Comparison of ENCODE assay signal across 21 mouse cellular contexts in genomic region chr11:69477645-69478044, GRCm38 (mm10).
"Had no signal": no experiment of that assay in that cellular context is flagged by ENCODE, and none has a peak within 500 bp of the region (broad histone marks: within the 10 kb centered on the region; RNA-seq: fewer than 3 reads in every experiment).

No protein-coding gene starts in this region.

- H3K9ac ChIP-seq: kidney, embryonic 15.5 days; limb, embryonic 12.5 days; limb, embryonic 15.5 days; liver, embryonic 14.5 days; liver, postnatal 0 days; lung, embryonic 14.5 days; midbrain, embryonic 13.5 days had no signal

- H3K9me3 ChIP-seq: kidney, embryonic 15.5 days; limb, embryonic 12.5 days; limb, embryonic 15.5 days; midbrain, embryonic 13.5 days had no signal

- H3K4me2 ChIP-seq: kidney, embryonic 15.5 days; limb, embryonic 12.5 days; limb, embryonic 15.5 days; liver, embryonic 11.5 days; lung, embryonic 14.5 days; midbrain, embryonic 13.5 days had no signal

- ATAC-seq: liver, postnatal 0 days; midbrain, embryonic 13.5 days had no signal

- H3K27ac ChIP-seq: kidney, embryonic 15.5 days; left cerebral cortex, adult 2 months; limb, embryonic 12.5 days; limb, embryonic 15.5 days; liver, embryonic 14.5 days; macrophage; midbrain, embryonic 13.5 days; stomach, postnatal 0 days had no signal

- H3K36me3 ChIP-seq: kidney, embryonic 15.5 days; limb, embryonic 12.5 days; limb, embryonic 15.5 days; midbrain, embryonic 13.5 days had no signal

- H3K4me1 ChIP-seq: kidney, embryonic 15.5 days; limb, embryonic 12.5 days; limb, embryonic 15.5 days; midbrain, embryonic 13.5 days had no signal

- H3K4me3 ChIP-seq: kidney, embryonic 15.5 days; left cerebral cortex, adult 2 months; limb, embryonic 12.5 days; limb, embryonic 15.5 days; midbrain, embryonic 13.5 days had no signal

- H3K27me3 ChIP-seq: kidney, embryonic 15.5 days; limb, embryonic 12.5 days; limb, embryonic 15.5 days; midbrain, embryonic 13.5 days had no signal

- DNase-seq: kidney, adult 8-10 months; kidney, postnatal 10 days; kidney, postnatal 36 days; layer of hippocampus, postnatal 36 days; left cerebral cortex, postnatal 4 days; liver, postnatal 0 days; lung, embryonic 14.5 days; right cerebral cortex, adult 18-20 months; right cerebral cortex, postnatal 14 days; right cerebral cortex, postnatal 4 days; thymus, adult 18-20 months; thymus, postnatal 36 days had no signal
